Mouse (Mus musculus) MEL-GATA-1-ER (cell line): ENCODE results near the gene Pfkfb3.

Source experiments
- DNase-seq: peaks from one replicate; pipeline ENCODE4 v3.0.0-alpha.2; 2012; ENCODE audit warnings: low read depth; ENCODE audit errors: extremely low read depth

Pfkfb3 gene

DNA sequence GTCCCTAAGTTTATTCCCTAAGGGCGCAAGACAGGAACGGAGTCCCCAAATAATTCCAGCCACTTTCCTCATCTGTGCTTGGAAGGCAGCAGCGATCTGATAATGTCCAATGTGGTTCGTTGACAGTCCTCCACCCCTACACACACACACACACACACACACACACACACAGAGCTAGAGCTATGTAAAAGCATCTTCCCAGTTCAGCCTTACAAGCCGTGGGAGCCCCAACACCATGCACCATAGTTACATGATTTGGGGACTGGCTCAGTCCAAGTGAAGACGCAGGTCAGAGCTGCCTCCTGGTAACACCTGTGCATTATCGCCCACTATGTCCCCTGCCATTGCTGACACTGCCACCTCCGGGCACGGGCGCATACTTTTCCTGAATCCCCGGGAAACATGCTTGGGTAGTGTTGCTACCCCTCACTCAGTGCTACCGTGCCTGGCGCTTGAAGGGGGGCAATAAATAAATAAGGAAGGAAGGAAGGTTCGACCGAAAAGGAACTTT, 51.6 kb downstream of the Pfkfb3 start:
- no peak for DNase-seq

DNA sequence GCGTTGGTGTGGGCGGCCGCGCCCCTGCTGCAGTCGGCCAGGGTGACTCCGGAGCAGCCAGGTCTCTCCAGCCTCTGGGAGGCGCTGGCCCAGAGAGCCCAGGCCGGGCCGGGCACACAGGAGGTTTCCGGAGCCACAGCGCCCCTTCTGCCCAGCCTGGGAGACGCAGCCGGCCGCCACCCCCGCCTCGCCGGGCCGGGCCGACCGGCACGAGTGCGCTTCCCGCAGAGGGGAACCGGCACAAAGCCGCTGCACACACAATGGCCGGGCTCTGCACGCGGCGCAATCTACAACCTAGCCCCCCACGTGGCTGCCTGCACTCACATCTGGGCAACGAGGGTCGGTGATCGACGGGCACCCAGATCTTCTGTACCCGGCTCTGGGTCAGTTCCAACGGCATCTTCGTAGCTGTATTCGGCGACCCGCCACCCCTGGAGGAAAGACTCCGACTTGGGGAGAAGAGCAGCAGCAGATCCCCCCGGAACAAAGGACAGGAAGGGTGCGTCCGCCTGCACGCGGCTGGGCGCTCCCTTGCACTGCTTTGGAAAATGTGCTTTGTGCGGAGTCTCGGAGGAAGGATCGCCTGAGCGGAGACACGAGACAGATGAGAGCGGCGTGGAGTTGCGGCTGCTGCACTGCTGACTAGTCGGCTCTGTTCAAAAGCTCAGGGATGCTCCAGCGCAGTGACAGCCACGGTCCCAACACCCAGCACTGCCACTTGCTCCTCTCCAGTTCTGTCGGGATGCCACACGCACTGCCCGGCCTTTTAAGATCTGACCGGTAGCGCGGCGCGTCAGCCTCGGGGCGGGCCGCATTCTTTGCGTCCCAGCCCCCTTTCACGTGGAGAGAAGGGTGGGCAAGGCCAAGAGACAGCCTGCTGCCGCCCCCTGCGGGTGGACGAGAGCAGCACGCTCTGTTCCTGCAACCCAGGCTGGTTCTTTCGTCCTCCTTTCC, 52.3 kb downstream of the Pfkfb3 start:
- DNase-seq = peak; percentile 34

DNA sequence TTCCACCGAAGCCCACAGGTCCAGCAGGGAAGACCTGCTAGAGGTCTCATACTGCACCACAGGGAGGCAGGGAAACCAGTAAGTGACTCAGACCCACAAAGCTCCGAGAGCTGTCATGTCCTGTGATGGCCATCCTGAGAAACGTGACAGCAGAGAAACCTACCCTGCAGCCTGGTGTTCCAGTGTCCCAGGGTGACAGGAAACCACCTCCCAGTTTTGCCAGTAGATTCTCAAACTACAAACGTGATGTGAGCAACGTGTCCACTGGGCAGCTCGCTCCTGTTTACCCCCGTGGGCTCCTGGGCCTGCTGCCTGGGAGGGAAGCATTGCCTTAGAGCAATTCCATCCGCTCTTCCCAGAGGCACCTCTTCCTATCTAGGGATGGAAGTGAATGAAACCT, 53.2 kb downstream of the Pfkfb3 start:
- no peak for DNase-seq

DNA sequence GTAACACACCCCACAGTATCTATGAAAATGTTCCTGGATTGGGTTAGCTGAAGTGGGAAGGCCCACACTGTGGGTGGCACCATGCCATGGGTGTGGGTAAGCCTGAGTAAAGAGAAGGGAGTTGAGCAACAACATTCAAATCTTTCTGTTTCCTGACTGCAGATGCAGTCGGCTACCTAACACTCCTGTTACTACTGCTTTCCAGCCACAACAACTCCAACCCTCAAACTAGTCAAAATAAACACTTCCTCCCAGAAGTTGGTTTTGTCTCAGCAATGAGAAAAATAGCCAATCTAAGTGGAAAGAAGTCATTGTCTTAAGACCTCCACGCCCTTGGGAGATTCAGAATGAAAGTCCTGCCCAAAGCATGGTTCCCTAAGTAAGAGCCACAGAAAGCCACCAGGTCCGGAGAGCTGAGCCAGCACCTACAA, 57.3 kb downstream of the Pfkfb3 start:
- no peak for DNase-seq

DNA sequence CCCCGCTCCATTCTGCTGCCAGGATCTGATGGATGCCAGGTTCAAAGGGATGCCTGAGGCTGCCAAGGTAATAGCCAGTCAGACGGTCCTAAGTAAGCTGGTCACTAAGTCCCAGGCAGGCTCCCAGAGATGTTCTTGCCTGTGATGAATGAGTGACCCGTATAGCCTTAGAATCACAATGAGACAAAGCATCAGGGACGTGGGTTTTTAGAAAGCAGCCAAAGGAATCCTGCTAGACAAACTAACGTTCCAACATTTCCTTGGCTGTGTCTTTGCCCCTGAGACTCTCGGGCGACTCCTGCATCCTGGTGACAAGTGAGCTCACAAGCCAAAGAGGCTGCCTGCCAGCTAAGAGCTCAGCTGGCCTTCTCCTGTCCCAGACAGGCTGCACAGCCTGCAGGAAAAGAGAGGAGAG, 59.0 kb downstream of the Pfkfb3 start:
- DNase-seq = no peak

DNA sequence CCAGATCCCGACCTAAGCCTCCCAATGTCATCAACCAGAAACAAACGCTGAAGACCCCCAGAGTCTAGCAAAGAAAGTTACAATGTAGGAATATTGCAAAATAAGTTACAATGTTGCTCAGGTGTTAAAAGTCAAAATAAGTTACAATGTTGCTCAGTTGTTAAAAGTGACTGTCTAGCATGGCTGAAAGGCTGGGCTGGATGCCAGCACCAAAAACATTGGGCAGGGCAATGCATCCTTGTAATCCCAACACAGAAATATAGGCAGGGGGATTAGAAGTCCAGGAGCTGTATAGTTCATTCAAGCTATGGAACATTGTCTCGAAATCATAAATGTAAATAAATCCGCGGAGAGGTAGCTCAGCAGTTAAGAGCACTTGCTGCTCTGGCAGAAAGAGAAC, 61.0 kb downstream of the Pfkfb3 start:
- no peak for DNase-seq

DNA sequence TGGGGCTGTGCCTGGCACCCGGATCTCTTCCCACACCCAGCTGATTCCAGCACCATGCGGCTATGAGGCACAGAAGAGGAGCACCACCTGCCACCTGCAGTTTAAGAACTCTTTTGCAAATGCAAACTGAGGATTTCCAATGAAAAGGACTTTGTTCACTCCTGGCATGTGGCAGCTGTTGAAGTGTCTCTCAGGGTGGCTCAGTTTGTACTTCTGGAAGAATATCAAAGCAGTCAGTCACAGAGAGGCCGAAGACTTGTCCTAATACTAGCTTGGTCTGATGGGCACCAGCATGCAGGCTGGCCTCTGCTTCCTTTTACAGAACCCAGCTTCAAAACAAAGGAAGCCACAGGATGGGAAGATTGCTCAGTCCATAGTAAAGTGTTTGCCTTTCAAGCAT, 62.4 kb downstream of the Pfkfb3 start:
- DNase-seq = no peak

DNA sequence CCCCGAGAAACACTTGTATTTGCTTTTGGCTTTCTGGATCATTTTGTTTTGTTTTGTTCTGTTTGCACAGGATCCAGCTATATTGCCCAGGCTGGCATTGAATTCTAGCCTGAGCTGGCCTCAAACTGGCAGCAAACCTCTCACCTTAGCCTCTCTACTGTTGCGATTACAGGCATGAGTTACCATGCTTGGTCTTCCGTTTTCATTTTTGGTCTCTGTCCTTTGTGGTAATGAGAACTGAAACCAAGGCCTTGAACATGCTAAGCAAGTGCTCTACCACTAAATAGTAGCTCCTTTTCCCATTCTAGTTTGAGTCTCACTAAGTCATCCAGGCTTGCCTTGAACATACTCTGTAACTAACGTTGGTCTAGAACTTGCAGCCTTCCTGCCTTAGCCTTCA, 63.3 kb downstream of the Pfkfb3 start:
- no peak for DNase-seq

DNA sequence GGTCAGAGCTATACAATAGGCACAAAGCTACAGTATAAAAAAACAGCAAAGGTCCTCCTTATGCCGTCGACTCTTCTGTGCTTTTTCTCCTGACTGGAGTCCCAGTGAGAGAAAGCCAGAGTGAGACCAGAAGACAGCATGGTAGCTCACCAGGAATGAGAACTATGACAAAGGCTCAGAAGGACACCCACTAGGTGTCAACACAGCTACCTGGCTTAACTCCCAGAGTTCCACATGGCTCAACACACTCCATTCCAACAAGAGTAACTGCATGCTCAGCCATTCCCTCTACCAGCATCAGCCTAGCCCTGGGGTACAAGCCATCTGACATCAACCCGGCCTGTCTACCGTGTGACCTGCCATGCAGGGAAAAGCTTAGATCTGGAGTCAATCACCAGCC, 70.7 kb downstream of the Pfkfb3 start:
- no peak for DNase-seq

DNA sequence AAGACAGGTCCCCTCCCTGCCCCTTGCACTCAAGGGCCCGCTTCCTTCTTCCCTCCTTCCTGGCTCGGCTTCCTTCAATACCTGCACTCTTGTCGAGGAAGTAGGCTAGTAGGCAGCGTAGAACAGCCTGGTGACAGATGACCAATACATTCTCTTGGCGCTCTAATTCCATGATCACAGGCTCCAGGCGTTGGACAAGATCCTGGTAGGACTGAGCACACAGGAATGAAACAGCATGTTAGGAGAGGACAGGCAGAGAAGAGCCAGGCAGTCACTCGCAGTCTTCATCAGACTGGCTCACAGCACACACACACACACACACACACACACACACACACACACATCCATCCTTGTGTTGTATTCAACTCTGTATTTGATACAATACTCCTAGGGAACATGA, 71.5 kb downstream of the Pfkfb3 start:
- no peak for DNase-seq

DNA sequence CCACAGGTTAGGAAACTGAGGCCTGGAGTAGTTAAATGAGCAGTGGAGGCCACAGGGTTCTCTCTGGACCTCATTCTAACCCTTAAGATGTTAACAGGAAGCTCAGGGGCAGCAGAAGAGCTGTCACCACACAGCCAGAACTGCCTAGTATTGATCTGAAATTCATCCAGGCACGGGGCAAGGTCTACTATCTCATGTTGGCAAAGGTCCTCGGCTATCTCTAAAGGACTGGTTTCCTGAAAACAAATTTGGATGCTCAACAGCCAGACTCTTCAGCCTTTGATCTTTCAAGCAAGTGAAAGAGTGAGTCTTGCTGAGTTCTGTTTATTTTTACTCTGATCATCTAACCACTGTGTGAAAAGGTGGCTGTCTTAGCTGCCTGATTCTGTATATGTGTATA, 74.9 kb downstream of the Pfkfb3 start:
- DNase-seq = no peak

DNA sequence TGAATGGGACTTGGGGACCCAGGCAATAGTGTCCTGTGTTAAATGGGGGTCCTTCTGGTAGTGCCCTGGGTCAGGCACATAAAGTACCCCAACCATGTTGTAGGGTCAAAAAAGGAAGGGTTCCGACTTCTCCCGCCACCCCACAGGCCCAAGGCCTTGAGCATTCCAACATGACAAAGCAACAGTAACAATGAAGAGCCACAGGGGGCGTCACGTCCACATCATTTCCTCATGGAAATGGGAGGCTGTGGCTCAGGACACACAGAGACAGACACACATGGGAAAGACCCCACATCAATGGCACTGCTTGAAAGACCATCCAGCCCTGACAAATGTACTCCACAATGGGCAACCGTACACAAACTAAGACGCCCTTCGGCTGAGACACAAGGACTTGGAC, 78.6 kb downstream of the Pfkfb3 start:
- DNase-seq = no peak

DNA sequence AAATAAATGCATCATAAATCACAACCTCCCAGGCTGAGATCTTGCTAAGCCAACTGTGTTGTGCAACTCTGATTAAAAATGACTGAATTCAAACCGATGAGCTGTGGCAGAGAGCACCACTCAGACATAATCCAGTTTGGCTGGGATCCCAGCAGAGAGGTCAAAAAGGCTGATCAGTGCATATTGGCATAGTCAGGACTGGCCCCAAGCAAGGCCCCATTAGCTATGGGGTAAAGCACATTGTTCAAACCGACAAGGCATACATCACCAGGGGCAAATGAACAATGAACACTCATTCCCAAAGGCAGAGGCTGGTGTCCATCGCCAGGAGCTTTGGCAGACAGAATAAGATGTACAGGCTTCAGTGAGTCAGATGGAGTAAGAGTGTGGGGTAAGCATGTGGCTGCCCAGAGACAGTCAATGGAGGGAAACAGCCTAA, 89.2 kb downstream of the Pfkfb3 start:
- no peak for DNase-seq

DNA sequence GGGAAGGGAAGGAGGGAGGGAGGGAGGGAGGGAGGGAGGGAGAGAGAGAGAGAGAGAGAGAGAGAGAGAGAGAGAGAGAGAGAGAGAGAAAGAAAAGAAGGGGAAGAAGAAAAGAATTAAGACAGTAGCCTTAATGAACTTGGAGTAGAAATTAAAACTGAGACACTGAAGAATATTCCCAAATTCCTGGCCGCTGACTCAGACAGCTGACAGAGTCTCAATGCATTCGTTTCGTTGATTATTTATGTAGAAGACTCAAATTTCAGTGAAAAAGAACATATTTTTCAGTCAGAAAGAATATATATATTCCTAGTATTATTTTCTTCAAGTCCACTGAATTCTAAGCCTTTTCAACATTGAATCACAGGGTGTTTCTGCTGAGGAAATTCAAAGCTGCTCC, 92.9 kb downstream of the Pfkfb3 start:
- DNase-seq = no peak

DNA sequence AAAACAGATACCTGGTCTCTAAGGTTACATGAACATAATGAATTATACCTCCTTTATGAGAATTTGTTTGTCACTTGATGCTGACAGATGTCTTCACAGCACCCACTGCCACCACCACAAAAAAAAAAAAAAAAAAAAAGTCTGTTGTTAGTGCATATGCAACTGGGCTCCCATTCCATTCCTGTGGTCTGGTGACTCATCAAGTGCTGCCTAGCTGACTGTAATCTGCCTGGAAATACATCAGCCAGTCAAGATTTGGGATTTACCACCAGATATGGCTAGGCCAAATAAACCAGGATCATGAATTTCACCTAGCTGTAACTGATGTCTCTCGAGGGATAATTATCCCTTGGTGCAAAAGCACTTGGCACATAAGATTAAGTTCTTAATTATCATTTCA, 95.4 kb downstream of the Pfkfb3 start:
- DNase-seq = no peak

DNA sequence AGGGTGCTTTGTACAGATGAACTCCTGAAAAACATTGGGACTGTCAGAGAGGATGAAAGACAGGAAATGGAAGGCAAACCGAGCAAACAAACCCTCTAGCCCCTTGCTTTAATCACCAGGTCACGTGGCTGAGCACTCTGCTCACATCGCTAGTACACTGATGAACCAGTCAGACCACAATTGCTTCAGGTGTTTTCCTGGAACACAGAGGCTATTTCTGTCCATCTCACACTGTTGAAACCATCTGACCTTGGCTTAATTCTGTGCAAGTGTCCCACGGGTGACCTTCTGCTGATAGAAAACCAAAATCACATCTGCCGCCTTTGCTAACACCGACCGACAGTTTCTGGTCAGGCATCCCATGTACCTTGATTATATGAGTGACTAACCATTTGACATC, 96.0 kb downstream of the Pfkfb3 start:
- no peak for DNase-seq

DNA sequence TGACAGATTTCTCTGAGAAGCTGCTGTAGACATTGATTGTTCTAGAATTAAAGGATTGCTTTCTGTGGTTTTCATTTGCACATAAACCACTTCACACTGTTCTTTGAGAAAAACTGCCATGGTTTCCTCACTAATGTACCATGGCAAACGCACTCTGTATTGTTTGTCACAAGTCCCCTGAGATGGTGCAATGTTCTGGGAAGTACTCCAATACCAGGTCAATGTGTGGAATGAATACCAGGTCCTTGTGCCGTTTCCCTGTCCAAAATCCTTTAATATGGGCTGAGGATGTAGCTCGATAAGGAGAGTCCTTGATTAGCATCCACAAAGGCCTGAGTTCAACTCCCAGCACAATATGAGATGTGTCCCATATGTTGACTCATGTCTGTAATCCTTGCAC, 105.2 kb downstream of the Pfkfb3 start:
- DNase-seq = no peak

DNA sequence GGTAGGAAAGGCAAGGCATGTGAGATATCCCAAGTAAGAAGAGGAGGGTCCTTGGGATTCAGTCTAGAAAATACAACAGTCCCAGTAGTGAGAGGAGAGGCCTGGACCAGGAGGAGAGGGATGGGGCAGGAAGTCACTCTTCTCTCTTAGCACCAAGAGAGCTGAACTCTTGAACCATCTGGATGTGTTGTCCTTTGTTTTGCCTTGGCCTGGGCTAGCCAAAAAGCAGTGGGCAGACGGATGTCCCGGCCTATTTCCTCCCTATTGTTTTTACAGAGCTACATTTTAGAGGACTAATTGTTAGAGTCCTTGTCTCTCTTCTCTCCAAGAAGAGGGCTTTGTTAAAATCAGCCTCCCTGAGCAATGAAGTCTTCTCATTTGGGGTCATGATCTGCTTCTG, 106.0 kb downstream of the Pfkfb3 start:
- no peak for DNase-seq

DNA sequence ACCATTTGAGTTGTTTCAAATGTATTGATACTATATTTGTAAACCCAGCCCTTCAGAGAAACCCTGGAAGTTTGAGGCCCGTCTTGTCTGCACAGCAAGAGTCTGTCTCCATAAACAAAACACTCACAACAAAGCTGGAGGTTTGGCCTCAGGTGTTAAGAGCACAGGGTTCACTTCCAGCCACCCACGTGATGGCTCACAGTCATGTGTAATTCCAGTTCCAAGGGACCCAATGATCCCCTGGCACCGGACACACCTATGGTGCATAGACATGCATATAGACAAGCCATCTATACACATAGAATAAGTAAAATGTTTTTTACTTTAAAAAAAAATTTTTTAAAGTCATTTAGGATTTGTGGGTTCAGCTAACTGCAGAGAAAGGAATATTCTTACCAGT, 108.2 kb downstream of the Pfkfb3 start:
- no peak for DNase-seq

DNA sequence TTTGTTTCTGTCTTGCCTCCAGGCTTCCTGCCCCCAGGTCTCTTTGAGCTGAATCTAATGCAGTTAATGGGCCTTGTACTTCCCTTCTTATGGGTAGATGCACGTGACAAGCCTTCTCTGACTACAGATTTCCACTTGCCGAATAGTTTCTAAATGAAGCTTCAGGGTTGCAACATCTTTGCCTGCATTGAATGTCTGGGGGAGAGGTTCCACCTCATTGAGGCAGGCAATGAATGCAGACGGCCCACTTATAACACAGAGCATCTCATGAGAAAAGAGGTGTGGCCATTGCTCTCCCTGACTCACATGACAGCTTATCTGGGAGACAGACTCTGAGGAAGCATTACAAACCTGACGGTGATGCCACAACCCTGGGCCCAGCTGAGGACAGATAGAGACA, 112.0 kb downstream of the Pfkfb3 start:
- no peak for DNase-seq

DNA sequence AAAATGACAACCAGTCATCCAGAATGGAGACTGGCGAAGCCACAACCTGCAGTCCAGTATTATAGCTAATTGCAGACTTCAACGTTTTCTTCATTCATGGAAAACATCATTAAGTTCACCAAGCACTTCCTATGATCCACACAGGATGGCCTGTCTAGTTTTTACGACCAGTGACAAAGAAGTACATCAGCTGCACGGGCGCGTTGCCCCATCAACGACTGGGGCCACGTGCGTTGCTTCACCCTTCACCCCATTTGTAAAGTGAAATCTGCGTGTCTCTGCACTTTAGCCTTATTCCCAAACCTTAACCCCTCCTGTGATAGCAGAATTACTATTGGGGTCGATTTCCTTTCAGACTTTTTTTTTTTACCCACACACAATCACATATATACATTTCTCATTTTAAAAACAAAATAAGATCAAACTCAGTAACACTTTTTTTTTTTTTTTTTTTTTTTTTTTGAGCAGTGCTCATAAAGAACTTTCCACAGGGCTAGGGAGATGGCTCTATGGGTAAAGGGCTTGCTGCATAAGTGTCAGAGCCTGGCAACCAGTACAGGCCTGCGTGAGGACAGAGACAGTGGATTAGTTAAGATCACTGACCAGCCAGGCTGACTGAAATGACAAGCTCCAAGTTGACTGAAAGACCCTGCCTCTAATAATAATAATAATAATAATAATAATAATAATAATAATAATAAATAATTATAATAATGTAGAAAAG, 115.5 kb downstream of the Pfkfb3 start:
- DNase-seq = no peak

DNA sequence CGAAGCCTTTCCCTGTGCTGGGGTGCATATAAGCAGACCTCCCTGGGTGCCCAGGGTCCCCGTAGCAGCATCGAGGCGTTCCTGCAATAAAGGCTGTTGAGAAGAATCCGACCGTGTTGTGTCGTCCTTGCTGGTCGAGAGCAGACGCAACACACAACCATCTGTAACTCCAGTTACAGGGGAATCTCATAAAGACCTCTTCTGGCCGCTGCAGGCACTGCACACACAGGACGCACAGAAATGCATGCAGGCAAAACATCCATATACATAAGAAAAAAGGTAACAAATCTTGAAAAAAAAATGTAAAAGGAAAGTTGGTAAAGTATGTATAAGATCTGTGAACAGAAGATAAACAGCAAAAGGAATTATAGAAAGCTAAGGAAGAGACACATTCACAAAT, 117.5 kb downstream of the Pfkfb3 start:
- DNase-seq = no peak
